Mouse (Mus musculus) ES-CJ7 (cell line): ENCODE results near the gene Nostrin.
A peak's percentile ranks its signal among the peaks of the same experiment; 100 is the strongest.

Source experiments
- DNase-seq: peaks from one replicate; pipeline ENCODE4 v3.0.0; 2011; ENCODE audit warnings: low read depth, low spot score

The Nostrin gene

DNA sequence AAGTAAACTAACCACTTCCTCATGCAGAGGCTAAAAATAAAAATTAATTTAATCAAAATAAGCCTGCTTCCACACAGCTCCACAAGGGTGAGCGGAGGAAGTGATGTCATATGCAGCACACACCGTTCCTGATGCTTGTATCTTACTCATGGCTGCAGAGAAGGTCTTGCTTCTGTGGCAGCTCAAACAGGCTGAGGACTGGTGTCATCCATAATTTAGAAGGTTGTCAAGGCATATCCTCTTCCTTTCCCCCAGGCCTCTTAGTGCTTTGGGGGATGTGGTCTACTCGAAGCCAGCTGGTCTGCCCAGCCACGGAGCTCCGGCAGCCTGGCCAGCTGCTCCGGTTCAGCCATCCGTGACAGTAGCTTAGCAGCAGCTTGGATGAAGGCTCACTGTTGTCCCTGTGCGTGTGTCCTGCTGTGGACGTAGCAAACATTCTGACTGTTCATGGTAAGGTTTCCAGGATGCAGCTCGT, 6.6 kb upstream of the Nostrin start:
- DNase-seq: no peak

DNA sequence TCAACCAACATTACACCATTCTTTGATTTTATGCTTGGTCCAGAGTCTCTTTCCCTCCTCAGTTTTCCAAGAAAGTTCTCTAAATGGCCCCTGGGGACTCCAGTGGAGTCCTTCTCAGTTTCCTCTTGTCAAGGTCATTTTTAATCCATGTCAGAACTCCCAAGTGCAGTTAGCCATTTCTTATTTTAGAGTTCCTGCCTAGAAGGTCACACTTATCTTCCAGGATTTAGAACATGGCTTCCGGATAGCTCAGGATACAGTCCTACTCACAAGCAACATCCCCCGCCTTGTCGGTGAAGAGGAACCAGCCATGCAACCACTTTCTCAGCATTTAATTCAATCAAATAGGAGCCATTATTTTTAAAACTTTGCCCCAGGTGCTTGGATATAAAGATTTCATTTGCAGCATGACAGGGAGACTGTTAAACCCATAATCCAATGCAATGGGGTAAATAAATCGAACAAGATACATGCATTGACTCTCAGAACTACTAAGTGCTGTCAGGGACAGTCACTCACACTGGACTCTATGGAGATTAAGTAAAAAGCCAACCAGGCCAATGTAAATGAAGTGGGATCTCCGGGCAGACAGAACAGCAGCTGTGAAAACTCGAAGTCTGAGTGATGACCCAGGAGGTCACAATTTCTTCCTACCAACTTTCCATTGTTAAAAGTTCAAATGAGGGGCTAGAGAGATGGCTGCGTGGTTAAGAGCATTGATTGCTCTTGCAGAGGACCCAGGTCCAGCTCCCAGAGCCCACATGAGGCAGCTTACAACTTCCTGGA, 6.0 kb upstream of the Nostrin start:
- no peak for DNase-seq

DNA sequence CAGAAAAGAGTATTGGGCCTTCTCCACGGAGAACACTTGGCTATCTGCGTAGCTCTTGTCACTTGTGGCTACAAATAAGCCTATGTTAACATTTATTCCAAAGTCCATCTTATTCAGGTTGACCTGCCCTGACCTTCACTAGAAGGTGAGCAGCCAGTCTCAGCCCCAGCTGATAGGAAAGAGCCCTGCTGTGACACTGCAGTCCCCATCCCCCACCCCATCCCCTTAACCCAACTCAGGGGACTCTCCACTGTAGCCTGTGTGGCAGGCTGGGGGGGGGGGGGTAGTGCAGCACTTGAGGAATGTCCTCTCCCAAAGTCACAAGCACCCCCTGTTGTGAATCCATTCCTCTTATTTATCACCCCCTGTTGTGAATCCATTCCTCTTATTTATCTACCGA, 3.6 kb upstream of the Nostrin start:
- peak; percentile 68 for DNase-seq

DNA sequence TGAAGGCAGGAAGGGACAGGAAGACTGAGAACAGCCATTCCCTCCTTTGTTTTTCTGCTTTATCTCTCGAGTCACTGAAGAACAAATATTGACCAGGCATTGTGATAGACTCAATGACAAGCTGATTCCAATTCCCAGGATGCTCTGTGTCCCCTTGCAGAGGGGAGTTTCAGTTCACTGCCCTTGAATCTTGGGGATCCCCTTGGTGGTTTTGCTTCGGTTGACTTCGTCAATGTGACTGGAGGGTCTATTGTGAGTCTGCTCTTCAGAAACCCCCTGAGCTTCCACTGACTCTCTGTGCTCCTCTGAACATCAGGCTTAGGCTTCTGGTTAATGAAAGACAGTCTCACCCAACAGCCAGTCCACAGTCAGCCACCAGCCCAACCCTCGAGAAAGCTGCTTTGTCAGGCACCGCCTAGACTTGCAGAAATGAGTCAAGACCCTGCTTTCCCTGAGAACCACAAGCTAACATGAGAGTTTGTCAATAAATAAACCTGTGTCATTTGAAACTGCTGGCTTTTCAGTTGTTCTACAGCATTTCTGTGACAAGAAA, 3.0 kb upstream of the Nostrin start:
- no peak for DNase-seq

DNA sequence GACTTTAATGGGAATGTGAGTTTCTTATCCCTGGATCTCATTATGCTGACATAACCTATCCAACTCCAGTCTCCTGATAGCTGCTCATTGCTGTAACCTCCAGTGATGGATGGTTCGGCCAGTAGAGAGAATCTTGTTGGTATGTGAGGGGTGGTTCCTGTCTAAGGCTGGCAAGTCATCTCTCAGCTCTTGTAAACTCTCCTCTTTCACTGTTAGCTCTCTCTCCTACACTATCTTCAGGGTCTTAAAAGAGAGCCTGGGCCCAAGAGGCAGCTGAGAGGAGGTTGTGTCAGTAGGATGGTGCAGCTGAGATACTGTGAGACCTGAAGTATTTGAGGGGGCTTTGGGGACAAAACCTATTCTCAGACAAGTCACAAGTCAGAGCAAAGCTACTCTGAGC, 1.4 kb upstream of the Nostrin start:
- DNase-seq: no peak

DNA sequence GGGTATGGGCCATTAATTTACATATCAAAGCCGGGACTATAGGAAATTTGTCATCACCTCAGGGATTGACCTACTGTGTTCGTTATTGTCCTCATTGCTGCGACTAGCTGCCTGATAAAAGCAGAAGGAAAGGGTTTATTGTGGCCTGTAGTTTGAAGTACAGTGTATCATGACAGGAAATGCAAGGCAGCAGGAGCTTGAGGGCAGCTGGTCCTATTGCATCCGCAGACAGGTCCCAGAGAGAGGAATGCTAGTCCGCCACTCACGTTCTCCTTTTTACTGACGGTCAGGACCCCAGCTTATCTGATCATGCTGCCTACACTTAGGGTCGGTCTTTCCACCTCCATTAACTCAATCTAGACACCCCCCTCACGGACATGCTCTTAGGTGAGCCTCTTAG, 663 bp upstream of the Nostrin start:
- no peak for DNase-seq

DNA sequence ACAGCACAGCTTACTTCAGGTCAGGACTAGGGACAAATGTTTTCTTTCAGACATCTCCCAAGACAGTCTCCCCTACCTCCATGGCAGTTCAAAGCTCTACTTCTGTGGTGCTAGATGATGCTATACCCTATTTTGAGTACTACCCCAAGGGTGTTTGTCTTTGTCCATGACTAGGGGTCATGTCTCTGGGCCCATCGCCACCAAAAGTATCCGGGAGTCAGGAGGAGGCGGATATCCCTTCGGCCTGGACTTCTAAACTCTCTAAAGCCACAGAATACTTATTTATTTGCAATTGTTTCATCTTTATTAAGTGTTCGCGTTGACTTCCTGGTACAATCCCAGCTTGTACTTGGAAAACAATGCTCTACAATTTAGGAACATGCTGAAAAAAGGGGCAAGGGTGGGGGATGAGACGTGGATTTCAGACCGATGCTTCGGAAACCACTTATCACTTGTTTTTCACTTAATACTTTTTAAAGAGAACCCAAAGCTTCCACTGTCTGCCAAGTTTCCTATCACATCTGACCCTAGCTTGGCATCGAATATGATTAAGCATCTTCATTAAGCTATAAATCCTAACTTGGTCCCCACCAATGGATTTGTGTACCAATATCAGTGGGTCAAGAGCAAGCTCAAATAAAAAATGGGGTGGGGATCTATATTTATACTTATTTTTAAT, 1.9 kb downstream of the Nostrin start:
- no peak for DNase-seq

DNA sequence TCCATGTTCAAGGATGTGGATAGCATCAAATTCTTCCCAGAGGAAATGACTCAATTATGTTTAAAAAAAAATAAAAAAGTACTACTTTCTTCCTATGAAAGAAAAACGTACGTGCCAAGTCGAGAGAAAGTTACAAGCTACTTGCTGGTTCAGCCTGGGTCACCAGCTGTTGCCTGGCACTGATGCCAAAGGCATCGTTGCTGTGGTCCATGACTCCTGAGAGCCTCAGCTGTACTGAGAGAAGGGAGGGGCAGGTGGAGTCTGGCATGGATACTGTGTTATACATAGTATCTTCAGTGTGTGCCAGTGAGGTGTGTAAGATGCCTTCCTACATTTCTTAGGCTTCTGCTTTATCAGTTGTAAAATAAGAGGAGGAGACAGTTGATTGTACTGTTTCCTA, 3.2 kb downstream of the Nostrin start:
- no peak for DNase-seq

DNA sequence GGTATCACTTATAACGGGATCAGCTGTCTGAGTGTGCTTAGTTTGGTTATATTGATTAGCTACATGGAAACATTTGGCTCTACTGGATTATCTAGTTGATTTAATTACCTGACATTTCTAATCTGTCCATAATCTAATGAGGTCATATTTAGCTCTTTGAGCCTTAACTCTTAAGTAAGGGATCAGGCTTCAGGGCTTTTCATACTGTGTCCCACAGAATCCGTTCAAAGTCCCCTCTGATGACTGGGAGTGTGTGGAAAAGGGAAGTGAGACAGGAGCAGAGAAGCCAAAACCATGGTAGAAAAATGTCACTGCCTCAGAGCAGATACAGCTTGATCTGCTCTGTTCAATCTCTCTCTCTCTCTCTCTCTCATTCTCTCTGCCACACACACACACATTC, 4.6 kb downstream of the Nostrin start:
- DNase-seq: no peak

DNA sequence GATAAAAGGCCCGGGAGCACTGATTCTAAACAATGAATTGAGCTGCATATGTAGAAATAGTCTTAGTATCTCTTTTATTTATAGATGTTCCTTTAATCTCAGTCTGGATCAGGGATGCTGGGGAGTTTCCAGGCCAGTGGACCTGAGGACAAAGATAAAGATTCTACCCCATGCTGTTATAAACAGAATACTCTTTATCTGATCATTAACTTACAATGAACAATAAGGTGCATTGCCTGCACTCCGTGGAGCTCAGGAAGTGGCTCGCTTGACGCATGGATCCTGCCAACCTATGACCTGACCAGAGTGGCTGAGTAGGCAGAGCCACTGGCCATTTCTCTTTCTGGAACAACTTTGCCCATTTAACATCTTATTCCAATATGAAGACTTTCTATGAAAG, 5.2 kb downstream of the Nostrin start:
- no peak for DNase-seq

DNA sequence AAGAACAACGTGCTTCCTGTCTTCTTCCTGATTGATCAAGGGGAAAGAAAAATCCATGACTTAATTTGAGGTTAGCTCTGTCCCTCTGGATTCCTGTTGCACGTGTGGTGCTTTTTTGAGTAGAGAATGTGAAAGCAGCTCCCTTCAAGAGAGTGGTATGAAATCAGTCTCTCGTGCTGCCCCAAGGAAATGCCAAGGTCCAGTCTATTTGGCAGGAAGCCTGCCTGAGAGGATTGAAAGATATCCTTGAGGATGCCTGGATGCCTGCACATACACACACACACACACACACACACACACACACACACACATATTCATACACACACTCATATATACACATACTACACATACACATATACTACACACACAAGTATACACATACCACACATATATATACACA, 13.1 kb downstream of the Nostrin start:
- DNase-seq: no peak

DNA sequence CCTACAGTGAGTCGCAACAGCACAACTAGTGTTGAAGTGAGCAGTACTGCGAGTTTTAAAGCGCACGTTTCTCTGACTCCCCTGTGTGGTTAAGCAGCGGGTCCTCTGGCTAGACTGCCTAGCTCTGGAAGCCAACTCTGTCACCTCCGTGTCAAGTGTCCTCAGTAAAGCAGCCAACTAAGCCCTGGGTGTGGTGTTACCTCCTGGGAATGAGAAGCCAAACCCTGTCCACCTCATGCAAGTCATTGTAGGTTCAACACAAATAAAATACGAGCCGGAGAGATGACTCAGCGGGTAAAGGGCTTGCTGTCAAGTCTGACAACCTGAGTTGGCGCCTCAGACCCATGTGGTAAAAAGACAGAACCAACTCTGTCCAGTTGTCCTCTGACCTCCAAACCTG, 13.6 kb downstream of the Nostrin start:
- DNase-seq: no peak

DNA sequence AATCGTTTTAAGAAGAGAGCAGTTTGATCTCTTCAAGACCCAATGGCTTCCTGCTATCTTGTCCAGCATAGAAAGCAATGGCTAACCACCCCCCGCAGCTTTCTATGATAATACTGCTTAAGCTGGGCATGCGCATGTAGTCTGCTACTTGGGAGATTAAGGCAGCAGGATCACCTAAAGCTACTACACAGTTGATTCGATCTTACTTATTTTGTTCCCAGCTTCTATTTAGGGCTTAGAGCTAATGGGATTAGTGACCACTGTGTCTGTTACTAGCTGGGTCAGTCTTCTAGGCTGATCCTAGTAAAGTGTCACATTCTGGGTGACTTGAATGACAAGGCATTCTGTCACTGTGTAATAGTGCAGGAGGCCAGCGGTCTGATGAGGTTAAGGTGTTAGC, 15.2 kb downstream of the Nostrin start:
- no peak for DNase-seq

DNA sequence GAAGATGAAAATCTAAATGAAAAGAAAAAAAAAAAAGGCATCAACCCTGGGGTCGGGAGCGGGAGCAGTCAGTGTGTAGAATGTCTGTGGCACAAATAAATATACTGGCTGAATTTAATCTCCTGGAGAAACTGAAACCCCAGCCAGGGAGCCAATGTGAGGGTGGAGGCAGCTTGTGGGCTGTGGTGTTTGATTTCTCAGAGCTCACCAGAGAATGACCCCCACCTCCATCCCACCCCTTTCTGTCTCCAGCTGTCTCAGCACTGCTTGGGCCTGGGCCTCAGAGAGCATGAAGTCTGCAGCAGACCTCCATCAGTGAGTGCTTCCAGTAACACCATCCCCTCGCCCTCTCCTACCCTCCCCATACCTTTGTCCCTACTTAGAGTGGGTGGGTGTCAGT, 20.3 kb downstream of the Nostrin start:
- DNase-seq: no peak

DNA sequence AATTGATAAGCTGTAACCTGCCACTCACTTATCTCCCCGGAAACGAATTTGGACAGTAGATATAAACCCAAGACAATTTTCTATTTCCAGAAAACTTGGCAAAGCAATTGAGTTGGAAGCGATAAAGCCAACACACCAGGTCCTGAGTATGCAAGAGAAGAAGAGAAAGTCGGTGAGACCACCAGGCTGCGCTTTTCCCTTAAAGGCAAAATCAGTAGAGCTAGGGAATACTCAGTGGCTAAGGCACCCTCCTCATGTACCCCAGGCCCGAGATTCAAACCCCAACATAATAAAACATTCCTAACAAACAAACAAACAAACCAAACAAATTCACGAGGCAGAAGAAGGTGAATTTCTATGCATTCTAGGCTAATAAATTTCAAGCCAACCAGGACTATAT, 20.7 kb downstream of the Nostrin start:
- no peak for DNase-seq

DNA sequence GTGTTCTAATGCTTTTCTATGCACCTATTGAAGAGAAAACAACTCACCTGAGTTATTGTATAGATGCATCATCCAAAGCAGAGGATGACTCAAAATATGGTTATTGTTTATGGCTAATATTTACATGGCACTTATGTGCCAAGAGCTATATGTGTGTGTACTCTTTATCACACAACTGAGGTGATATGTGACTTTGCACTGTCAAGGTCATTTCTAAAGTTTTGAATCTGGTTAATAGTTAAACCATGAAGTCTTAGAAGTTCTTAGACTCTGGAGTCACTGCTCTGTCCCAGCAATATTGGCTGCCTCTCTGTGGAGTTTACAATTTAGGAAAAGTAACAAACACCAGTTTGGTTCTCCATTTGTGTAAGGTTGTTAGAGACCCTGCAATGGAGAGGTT, 23.3 kb downstream of the Nostrin start:
- DNase-seq: no peak

DNA sequence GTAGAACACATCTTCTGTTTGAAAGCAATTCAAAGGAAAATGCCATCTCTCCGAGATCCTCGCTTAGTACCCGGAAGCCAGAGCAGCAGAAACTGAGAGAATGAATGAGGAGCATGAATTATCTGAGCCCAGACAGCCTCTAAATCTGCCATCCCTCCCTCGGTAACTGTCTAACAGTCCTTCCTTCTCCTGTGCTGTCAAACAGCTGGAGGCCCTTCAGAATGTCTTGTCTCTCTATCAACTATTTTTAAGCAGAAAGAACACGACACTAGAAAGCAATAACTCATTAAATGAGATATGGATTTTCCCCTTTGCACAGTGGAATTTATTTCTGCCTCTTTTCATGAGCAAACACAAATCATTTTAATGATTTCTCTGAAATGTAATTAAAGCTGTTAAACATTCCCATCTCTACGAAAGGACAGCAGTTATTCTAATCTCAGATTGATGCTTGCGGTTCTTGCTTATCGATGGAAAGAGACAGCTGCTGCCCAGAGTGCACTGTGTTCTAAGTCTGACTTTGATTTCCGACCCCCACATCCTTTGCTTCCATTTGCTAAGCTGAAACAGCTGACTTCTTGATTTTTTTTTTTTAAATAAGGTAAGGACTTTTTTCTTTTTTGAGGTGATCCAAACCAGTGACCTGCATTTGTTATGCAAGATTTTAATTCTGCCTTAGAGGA, 34.9 kb downstream of the Nostrin start:
- DNase-seq: no peak

DNA sequence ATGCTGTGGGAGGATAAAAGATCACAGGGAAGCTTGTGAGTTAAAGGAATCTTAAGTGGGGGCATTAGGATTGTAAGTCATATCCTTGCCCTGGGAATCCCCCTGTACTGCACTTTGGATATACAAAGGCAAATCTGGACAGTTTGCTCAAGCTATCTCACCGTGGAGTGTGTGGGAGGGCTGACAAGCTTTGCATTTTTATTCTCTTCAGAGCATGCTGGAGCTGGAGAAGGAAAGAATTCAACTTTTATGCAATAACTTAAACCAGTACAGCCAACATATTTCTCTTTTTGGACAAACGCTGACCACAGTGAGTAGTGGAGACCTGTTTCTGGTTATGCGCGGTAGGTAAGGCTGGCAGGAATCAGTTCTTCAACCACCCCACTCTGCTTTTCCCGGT, 39.7 kb downstream of the Nostrin start:
- no peak for DNase-seq

DNA sequence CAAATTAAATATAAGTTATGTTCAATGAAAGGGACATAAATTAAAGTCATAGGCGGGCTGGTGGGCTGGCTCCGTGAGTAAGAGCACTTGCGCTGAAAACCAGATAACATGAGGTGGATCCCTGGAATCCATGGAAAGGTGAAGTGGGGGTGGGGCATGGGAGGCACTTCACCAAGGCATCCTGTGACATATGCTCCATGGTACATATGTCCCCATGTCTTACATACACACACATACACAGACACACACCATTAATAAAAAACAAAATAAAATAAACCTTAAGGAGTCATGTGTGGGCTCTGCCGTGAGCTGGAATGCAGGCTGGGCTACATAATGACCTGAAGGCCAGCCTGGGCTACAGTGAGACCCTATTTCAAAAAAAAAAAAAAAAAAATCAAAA, 44.1 kb downstream of the Nostrin start:
- DNase-seq: no peak

DNA sequence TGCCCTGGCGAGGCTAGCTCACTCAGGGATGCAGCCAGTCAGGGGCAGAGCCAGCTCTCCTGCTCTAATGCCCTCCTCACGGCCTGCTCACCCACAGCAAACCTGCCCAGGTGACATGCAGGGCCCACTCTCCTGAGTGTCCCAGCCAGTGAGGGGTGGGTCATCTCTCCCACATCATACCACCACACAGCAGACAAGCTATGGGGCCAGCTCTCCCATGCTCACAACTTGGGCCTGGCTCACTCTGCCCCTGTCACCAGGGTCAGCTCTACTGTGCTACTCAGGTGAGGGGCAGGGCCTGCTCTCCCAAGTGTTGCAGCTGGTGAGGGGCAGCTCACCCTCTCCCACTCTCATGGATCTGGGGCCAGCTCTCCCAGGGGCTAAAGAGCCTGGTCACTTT, 52.4 kb downstream of the Nostrin start:
- DNase-seq: no peak

DNA sequence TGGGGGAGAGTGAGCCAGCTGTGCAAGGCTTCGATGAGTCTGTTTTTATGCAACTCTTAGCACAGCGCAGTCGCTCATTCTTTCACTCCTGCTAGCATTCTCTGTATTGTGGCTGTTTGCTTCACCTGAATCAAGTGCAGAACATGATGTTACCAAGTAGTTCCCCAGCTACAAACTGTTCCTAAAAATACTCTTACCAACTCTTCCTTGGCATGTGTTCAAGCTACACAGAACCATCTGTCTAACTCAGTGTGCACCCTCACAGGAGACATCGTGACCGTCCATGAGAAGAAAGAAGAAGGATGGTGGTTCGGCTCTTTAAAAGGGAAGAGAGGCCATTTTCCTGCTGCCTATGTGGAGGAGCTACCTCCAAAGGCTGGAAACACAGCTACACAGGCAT, 53.1 kb downstream of the Nostrin start:
- DNase-seq: no peak

DNA sequence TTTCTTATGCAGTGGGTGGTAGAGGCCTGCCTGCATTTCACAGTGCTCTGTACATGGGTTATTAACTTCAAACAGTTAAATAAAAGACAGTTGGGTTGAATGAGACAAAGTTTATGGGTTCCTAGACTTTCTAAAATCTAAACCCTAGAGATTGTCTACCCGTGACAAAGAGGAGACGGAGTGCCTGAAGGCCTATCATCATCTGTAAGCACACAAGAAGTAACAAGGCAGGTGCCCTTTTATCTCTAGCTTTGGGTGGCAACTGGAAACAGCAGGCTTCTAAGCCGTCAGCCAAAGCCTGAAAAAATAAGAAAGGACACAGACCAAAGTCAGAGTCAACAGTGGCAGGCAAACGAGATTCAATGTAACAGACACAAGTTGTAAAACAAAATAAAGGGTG, 53.6 kb downstream of the Nostrin start:
- no peak for DNase-seq

DNA sequence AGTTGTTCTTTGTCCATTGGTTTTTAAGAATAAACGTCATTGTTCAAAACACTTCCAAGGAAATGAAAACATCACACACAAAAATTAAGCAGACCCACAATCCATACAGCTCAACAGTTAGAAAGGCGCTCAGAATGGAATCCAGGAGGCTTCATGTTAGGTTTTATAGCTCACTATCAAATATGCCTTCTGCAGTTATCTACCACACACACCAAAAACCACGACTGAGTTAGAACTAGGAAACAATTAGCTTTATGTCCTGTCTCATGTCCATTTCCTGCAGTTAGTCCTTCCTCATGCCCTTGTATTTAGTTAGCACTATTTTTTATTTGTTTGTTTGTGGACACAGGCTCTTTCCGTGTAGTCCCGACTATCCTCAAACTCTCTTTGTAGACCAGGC, 55.5 kb downstream of the Nostrin start:
- DNase-seq: no peak
